ENCODE assay signal across 12 mouse cellular contexts in the genomic region with DNA sequence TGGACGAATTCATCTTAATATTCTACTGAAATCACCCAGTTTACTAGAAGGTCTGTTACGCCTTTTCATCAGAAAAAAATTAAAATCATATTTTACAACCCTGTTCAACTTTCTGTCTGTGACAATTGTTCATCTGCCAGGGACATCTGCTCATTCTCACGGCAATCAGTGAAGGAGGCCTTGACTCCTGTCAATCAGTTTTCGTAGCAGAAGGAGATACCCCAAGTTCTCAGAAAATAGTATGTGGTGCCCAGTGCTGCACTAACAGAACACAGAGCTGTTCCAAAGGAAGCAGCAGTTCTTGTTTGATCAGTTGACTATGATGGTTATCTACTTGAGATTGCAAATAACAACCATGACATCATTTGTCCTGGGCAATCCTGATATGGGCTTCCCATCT.
"Had no signal": no experiment of that assay in that cellular context is flagged by ENCODE, and none has a peak within 500 bp of the region (broad histone marks: within the 10 kb centered on the region; RNA-seq: fewer than 3 reads in every experiment).

No protein-coding gene starts in this region.

- H3K36me3 ChIP-seq: intestine, embryonic 15.5 days; limb, embryonic 15.5 days; liver, embryonic 13.5 days; midbrain, embryonic 15.5 days; neural tube, embryonic 13.5 days had no signal

- H3K9ac ChIP-seq: intestine, embryonic 15.5 days; limb, embryonic 15.5 days; liver, embryonic 13.5 days; midbrain, embryonic 15.5 days; neural tube, embryonic 13.5 days had no signal

- H3K9me3 ChIP-seq: intestine, embryonic 15.5 days; limb, embryonic 15.5 days; liver, embryonic 13.5 days; midbrain, embryonic 15.5 days; neural tube, embryonic 13.5 days had no signal

- H3K27ac ChIP-seq: intestine, embryonic 15.5 days; limb, embryonic 15.5 days; liver, embryonic 13.5 days; midbrain, embryonic 15.5 days; neural tube, embryonic 13.5 days had no signal

- DNase-seq: kidney, adult 18-20 months; kidney, postnatal 10 days; kidney, postnatal 4 days; liver, embryonic 13.5 days; lung, adult 18-20 months; right cerebral cortex, adult 18-20 months; right cerebral cortex, postnatal 25 days; thymus, postnatal 36 days had no signal

- H3K4me1 ChIP-seq: intestine, embryonic 15.5 days; limb, embryonic 15.5 days; liver, embryonic 13.5 days; midbrain, embryonic 15.5 days; neural tube, embryonic 13.5 days had no signal

- ATAC-seq: intestine, embryonic 15.5 days; midbrain, embryonic 15.5 days had no signal

- H3K4me2 ChIP-seq: intestine, embryonic 15.5 days; limb, embryonic 15.5 days; liver, embryonic 13.5 days; midbrain, embryonic 15.5 days; neural tube, embryonic 13.5 days had no signal

- H3K27me3 ChIP-seq: intestine, embryonic 15.5 days; limb, embryonic 15.5 days; liver, embryonic 13.5 days; midbrain, embryonic 15.5 days; neural tube, embryonic 13.5 days had no signal

- H3K4me3 ChIP-seq: intestine, embryonic 15.5 days; limb, embryonic 15.5 days; liver, embryonic 13.5 days; midbrain, embryonic 15.5 days; neural tube, embryonic 13.5 days had no signal
